Mouse (Mus musculus) layer of hippocampus, adult 18-20 months (tissue): ENCODE measurements around the gene Ccdc13. TPM values are rescaled to one million over a fixed set of nuclear protein-coding genes. Genes with fewer than 3 reads are reported as not detected.

ENCODE experiments used
- DNase-seq, 2 experiments: peaks; one replicate each; pipeline ENCODE4 v3.0.0; 2022; ENCODE audit warnings: low spot score in 2 of 2
- long read RNA-seq: library from polyadenylated mRNA; stranded (forward); transcript quantifications from one replicate; pipeline ENCODE4 v2.0.0, GENCODE M21; 2021
- total RNA-seq, 2 experiments: library from RNA; stranded (reverse); gene quantifications; 2 replicates each; pipeline ENCODE4 v1.2.3; 2021

Gene Ccdc13
- total RNA-seq: 1 to 10 TPM; 8.1 to 8.4 TPM
- long read RNA-seq, partial matches to known transcripts: 0 of 4 reads
- long read RNA-seq, other reads (novel, unspliced or antisense): 3 of 4 reads

- DNase-seq: peak; percentile 81 to 91
Observed at GRCm38 (mm10) chr9:121838829-121839621, at the start of gene Ccdc13. TSS of gene Ccdc13 (minus strand) at chr9:121839461.

GRCm38 (mm10) chr9:121882015-121882457, 42.8 kb upstream of the Ccdc13 start:
- DNase-seq: no peak

- DNase-seq: peak in 1 of 2 experiments; percentile 68
Observed at GRCm38 (mm10) chr9:121881301-121881700, 42.0 kb upstream of the Ccdc13 start.

GRCm38 (mm10) chr9:121880840-121881239, 41.6 kb upstream of the Ccdc13 start:
- peak in 1 of 2 experiments; percentile 82 for DNase-seq

GRCm38 (mm10) chr9:121877052-121877740, 37.9 kb upstream of the Ccdc13 start:
- peak; percentile 54 to 87 for DNase-seq

- no peak for DNase-seq
Observed at GRCm38 (mm10) chr9:121873578-121873977, 34.3 kb upstream of the Ccdc13 start.

GRCm38 (mm10) chr9:121872062-121872683, 32.9 kb upstream of the Ccdc13 start:
- no peak for DNase-seq

- no peak for DNase-seq
Observed at GRCm38 (mm10) chr9:121869973-121870515, 30.8 kb upstream of the Ccdc13 start.

- DNase-seq: no peak
Observed at GRCm38 (mm10) chr9:121869432-121869831, 30.2 kb upstream of the Ccdc13 start.

- DNase-seq: no peak
Observed at GRCm38 (mm10) chr9:121868236-121868635, 29.0 kb upstream of the Ccdc13 start.

- no peak for DNase-seq
Observed at GRCm38 (mm10) chr9:121867632-121868031, 28.4 kb upstream of the Ccdc13 start.

GRCm38 (mm10) chr9:121865425-121866008, 26.3 kb upstream of the Ccdc13 start:
- no peak for DNase-seq

- DNase-seq: no peak
Observed at GRCm38 (mm10) chr9:121864837-121865236, 25.6 kb upstream of the Ccdc13 start.

- DNase-seq: no peak
Observed at GRCm38 (mm10) chr9:121860921-121861320, 21.7 kb upstream of the Ccdc13 start.

GRCm38 (mm10) chr9:121859345-121859744, 20.1 kb upstream of the Ccdc13 start:
- no peak for DNase-seq

GRCm38 (mm10) chr9:121858153-121858488, 18.9 kb upstream of the Ccdc13 start, which contains the start of gene Higd1a:
TSS of gene Higd1a (minus strand) at chr9:121858362.
- no peak for DNase-seq

- peak; percentile 97 to 98 for DNase-seq
Observed at GRCm38 (mm10) chr9:121857474-121858152, 18.4 kb upstream of the Ccdc13 start.

- no peak for DNase-seq
Observed at GRCm38 (mm10) chr9:121856649-121857416, 17.6 kb upstream of the Ccdc13 start.

- no peak for DNase-seq
Observed at GRCm38 (mm10) chr9:121854246-121854645, 15.0 kb upstream of the Ccdc13 start.

GRCm38 (mm10) chr9:121847842-121848241, 8.6 kb upstream of the Ccdc13 start:
- no peak for DNase-seq
